Mouse (Mus musculus): Measurements from ENCODE around the gene Osbpl8.

GRCm38 (mm10) chr10:111237434-111237833 is 72.9 kb downstream of the Osbpl8 start:
- TF ChIP-seq POLR2A (IDR thresholded peaks at IDR 0.05; ENCODE audit: borderline replicate concordance, control insufficient read depth, low read depth, low read length) (no peak), CTCF (IDR thresholded peaks at IDR 0.05; ENCODE audit: control insufficient read depth, insufficient read depth, low read length) (no peak)

Data from bone marrow, adult 2 months (tissue).